Mouse (Mus musculus): ENCODE results near the gene Efna2.
"Not testable (repeated sequence)": the region's sequence is repeated elsewhere in the genome, so short reads cannot be mapped to it uniquely, and the experiment has no call there.

Gene Efna2

GRCm38 (mm10) chr10:80194441-80194840 lies 15.2 kb downstream of the Efna2 start:
- no peak for DNase-seq

- DNase-seq, result no peak
Observed at GRCm38 (mm10) chr10:80196167-80196566, 16.9 kb downstream of the Efna2 start.

GRCm38 (mm10) chr10:80196778-80197581 lies 17.7 kb downstream of the Efna2 start:
- no peak for DNase-seq

GRCm38 (mm10) chr10:80199440-80200008 lies 20.2 kb downstream of the Efna2 start:
- peak; percentile 82 for DNase-seq

GRCm38 (mm10) chr10:80200485-80200884 lies 21.2 kb downstream of the Efna2 start:
- no peak for DNase-seq

GRCm38 (mm10) chr10:80204055-80204454 lies 24.8 kb downstream of the Efna2 start:
- DNase-seq, result no peak

GRCm38 (mm10) chr10:80207201-80207600 lies 27.9 kb downstream of the Efna2 start:
- DNase-seq, result no peak

- no peak for DNase-seq
Observed at GRCm38 (mm10) chr10:80207676-80208075, 28.4 kb downstream of the Efna2 start.

GRCm38 (mm10) chr10:80208248-80208647 lies 29.0 kb downstream of the Efna2 start:
- no peak for DNase-seq

- DNase-seq, result no peak
Observed at GRCm38 (mm10) chr10:80208841-80209371, 29.6 kb downstream of the Efna2 start.

GRCm38 (mm10) chr10:80211547-80212103 lies 32.3 kb downstream of the Efna2 start:
- DNase-seq, result not testable (repeated sequence)

GRCm38 (mm10) chr10:80215048-80215772 lies 35.9 kb downstream of the Efna2 start:
- no peak for DNase-seq

GRCm38 (mm10) chr10:80220676-80221075 lies 41.4 kb downstream of the Efna2 start:
- DNase-seq, result no peak

- not testable (repeated sequence) for DNase-seq
Observed at GRCm38 (mm10) chr10:80223137-80223536, 43.9 kb downstream of the Efna2 start.

GRCm38 (mm10) chr10:80226071-80226415 lies 46.8 kb downstream of the Efna2 start:
- no peak for DNase-seq

GRCm38 (mm10) chr10:80226416-80227165 lies 47.3 kb downstream of the Efna2 start, which contains the start of gene Mum1:
Mum1 (plus strand) TSS chr10:80226434.
- peak; percentile 99 for DNase-seq

GRCm38 (mm10) chr10:80227166-80227539 lies 47.9 kb downstream of the Efna2 start:
- no peak for DNase-seq

GRCm38 (mm10) chr10:80227877-80228775 lies 48.8 kb downstream of the Efna2 start:
- DNase-seq, result peak; percentile 46

- DNase-seq, result no peak
Observed at GRCm38 (mm10) chr10:80236145-80236825, 57.0 kb downstream of the Efna2 start.

- no peak for DNase-seq
Observed at GRCm38 (mm10) chr10:80237020-80237419, 57.7 kb downstream of the Efna2 start.

GRCm38 (mm10) chr10:80238306-80238705 lies 59.0 kb downstream of the Efna2 start:
- DNase-seq, result peak; percentile 38
